Mouse (Mus musculus) brain, embryonic 18.5 days (tissue): ENCODE data around the gene Fndc4.
A peak's percentile ranks its signal among the peaks of the same experiment; 100 is the strongest.

ENCODE experiments used
- DNase-seq: peaks from one replicate; pipeline ENCODE4 v3.0.0-alpha.2; 2012; ENCODE audit warnings: low read depth, low spot score

The Fndc4 gene

GRCm38 (mm10) chr5:31295606-31296141 lies at the start of gene Fndc4:
TSS of gene Fndc4 (minus strand) at chr5:31296080.
- peak; percentile 56 for DNase-seq

- DNase-seq, result no peak
Observed at GRCm38 (mm10) chr5:31328255-31328654, 32.4 kb upstream of the Fndc4 start.

GRCm38 (mm10) chr5:31326850-31327249 lies 31.0 kb upstream of the Fndc4 start:
- no peak for DNase-seq

- DNase-seq, result no peak
Observed at GRCm38 (mm10) chr5:31324085-31324484, 28.2 kb upstream of the Fndc4 start.

GRCm38 (mm10) chr5:31322776-31323175 lies 26.9 kb upstream of the Fndc4 start:
- no peak for DNase-seq

GRCm38 (mm10) chr5:31312806-31313205 lies 16.9 kb upstream of the Fndc4 start:
- no peak for DNase-seq

GRCm38 (mm10) chr5:31303093-31303492 lies 7.2 kb upstream of the Fndc4 start:
- no peak for DNase-seq

- DNase-seq, result no peak
Observed at GRCm38 (mm10) chr5:31301866-31302265, 6.0 kb upstream of the Fndc4 start.

- no peak for DNase-seq
Observed at GRCm38 (mm10) chr5:31298486-31298885, 2.6 kb upstream of the Fndc4 start.

- DNase-seq, result no peak
Observed at GRCm38 (mm10) chr5:31297981-31298380, 2.1 kb upstream of the Fndc4 start.

- no peak for DNase-seq
Observed at GRCm38 (mm10) chr5:31297047-31297757, 1.3 kb upstream of the Fndc4 start, which contains the start of gene Gckr. TSS of gene Gckr (plus strand) at chr5:31297443.

- DNase-seq, result no peak
Observed at GRCm38 (mm10) chr5:31294964-31295605, 795 bp downstream of the Fndc4 start.

- DNase-seq, result no peak
Observed at GRCm38 (mm10) chr5:31291361-31291688, 4.6 kb downstream of the Fndc4 start.

- DNase-seq, result peak; percentile 96
Observed at GRCm38 (mm10) chr5:31290521-31291360, 5.1 kb downstream of the Fndc4 start, which contains the start of gene Ift172. TSS of gene Ift172 (minus strand) at chr5:31291116.

- no peak for DNase-seq
Observed at GRCm38 (mm10) chr5:31289626-31290230, 6.2 kb downstream of the Fndc4 start.

- DNase-seq, result no peak
Observed at GRCm38 (mm10) chr5:31288655-31289054, 7.2 kb downstream of the Fndc4 start.

- DNase-seq, result no peak
Observed at GRCm38 (mm10) chr5:31288225-31288624, 7.7 kb downstream of the Fndc4 start.

GRCm38 (mm10) chr5:31279245-31279988 lies 16.5 kb downstream of the Fndc4 start:
- no peak for DNase-seq

- DNase-seq, result no peak
Observed at GRCm38 (mm10) chr5:31273018-31273417, 22.9 kb downstream of the Fndc4 start.

GRCm38 (mm10) chr5:31267686-31268085 lies 28.2 kb downstream of the Fndc4 start:
- DNase-seq, result no peak

GRCm38 (mm10) chr5:31266101-31266500 lies 29.8 kb downstream of the Fndc4 start:
- DNase-seq, result no peak
